Mouse (Mus musculus) megakaryocyte, embryonic 14.5 days (primary cell): ENCODE measurements at regions not wholly inside any gene's neighbourhood (a gene's known extent, or its start where the extent isn't known, plus 50 kb on each side); places are given as distances from the start of the nearest gene placed in this dataset.

Experiments used
- FLI1 ChIP-seq: IDR thresholded peaks from 2 replicates; pipeline ENCODE4 v1.6.1; 2012; ENCODE audit warnings: low read length, inconsistent platforms, mixed read lengths
- GATA1 ChIP-seq: IDR thresholded peaks from 3 replicates; pipeline ENCODE4 v1.6.1; 2012; ENCODE audit warnings: mixed read lengths, low read length, inconsistent platforms, borderline replicate concordance

DNA sequence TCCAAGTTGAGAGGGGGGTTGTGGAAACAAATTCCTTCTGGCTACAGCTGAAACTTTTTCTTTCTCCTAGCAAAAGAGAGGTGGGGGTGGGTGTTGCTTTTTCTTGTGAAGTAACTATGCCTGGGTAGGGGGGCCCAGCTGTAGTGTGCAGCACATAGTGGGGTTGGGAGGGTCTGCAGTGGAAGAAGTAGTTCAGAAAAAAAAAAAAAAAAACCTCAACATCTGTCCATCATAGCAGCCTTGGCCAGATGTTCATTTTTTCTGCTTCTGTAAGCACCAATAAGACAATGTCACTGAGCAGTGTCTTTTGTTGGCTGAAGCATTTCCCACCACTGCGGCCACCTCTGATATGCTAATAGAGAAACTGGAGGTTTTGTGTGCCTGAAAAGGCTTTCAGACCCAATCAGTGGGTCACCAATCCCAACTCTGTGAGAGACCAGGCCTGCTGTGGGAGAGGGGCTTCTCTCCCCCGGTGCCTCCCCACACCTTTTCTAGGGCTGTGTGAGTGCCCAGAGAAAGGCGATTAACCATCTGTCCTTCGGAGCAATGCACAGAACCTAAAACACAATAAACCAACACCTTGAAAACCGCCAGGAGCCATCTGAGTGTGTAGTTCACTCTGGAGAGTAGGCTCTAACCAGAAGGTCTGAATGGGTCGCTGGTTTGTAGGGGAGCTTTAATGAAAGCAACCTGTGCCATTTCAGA is 279.2 kb downstream of the Tmsb4x start:
- TF ChIP-seq FLI1 (no peak), GATA1 (no peak)
